Mouse (Mus musculus) left cerebral cortex, adult 11 months (tissue): ENCODE data around the gene Zfp770.

ENCODE experiments used
- DNase-seq: peaks from one replicate; pipeline ENCODE4 v3.0.0; 2022; ENCODE audit warnings: low spot score

The Zfp770 gene

GRCm38 (mm10) chr2:114143842-114144241 lies 57.4 kb downstream of the Zfp770 start:
- DNase-seq, result no peak
